Mouse (Mus musculus) midbrain, embryonic 12.5 days (tissue): ENCODE data around the gene Mtfmt. TPM values are rescaled to one million over a fixed set of nuclear protein-coding genes. Genes with fewer than 3 reads are reported as not detected.
A peak's percentile ranks its signal among the peaks of the same experiment; 100 is the strongest.

Source experiments
- ATAC-seq: fragments of 200-750 bp; cut with Nextera tagmentation; 2 replicates; pipeline ENCODE4 v1.8.0; 2017; ENCODE audit warnings: low read depth, moderate TSS enrichment, moderate library complexity; ENCODE audit not compliant: low FRiP score
- H3K27ac ChIP-seq: fragments of 300-500 bp; sonication (generic); replicated peaks from 2 replicates; pipeline ENCODE4 v1.5.1; 2016; ENCODE audit warnings: mild to moderate bottlenecking
- H3K27me3 ChIP-seq: fragments of 300-500 bp; sonication (generic); 2 replicates; pipeline ENCODE4 v1.6.1; 2016; ENCODE audit warnings: mild to moderate bottlenecking
- H3K36me3 ChIP-seq: fragments of 300-500 bp; sonication (generic); 2 replicates; pipeline ENCODE4 v1.6.1; 2016
- H3K4me1 ChIP-seq: fragments of 300-500 bp; sonication (generic); 2 replicates; pipeline ENCODE4 v1.6.1; 2016
- H3K4me2 ChIP-seq: fragments of 300-500 bp; sonication (generic); replicated peaks from 2 replicates; pipeline ENCODE4 v1.6.1; 2016; ENCODE audit warnings: mild to moderate bottlenecking, moderate library complexity
- H3K4me3 ChIP-seq: fragments of 300-500 bp; sonication (generic); 2 replicates; pipeline ENCODE4 v1.5.1; 2016; ENCODE audit warnings: mild to moderate bottlenecking
- H3K9ac ChIP-seq: fragments of 300-500 bp; sonication (generic); replicated peaks from 2 replicates; pipeline ENCODE4 v1.6.1; 2016; ENCODE audit warnings: mild to moderate bottlenecking, moderate library complexity
- H3K9me3 ChIP-seq: fragments of 300-500 bp; sonication (generic); 2 replicates; pipeline ENCODE4 v1.6.1; 2016; ENCODE audit warnings: mild to moderate bottlenecking
- WGBS: fragments of 180-500 bp; shearing (Covaris S2); methylation state at CpG from one replicate; pipeline ENCODE4 v1.1.7; 2016; 5-methylcytosine and 5-hydroxymethylcytosine counted together
- polyA plus RNA-seq: library from polyadenylated mRNA; unstranded; fragments of >200 nt; fragmentation: Nextera tagmentation; extraction: Ambion mirVana; gene quantifications from 2 replicates; pipeline ENCODE4 v1.2.1, GENCODE M21; 2016

Mtfmt gene
- polyA plus RNA-seq, 1 experiment from 2014 or later, result 23.3 TPM

DNA sequence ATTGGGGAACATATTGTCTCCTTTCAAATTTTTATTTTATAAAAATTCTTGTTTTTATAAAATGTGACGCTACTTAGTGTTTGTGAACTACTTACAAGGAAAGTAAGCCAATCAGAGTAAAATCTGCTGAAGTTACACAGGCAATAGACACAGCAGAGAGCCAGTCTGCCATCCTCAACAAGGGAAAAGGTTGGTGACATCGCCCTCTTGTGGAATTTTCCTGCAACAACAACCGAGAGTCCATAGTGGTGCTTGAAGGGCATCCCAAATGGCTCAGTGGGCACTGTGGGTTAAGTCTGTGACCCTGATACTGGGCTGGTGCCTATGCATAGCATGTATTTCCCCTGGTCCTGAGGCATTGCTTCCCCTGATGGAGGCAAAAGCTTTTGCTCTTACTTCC, 3.3 kb upstream of the Mtfmt start:
- no peak overlapping the region for H3K27ac ChIP-seq
- no peaks in the 10 kb centered on the region for H3K36me3 ChIP-seq
- no peaks in the 10 kb centered on the region for H3K9me3 ChIP-seq
- ATAC-seq, result 0 out of 2 replicates have a peak, but pooled peaks have one; percentile 16
- H3K9ac ChIP-seq, result no peak overlapping the region
- H3K4me3 ChIP-seq, result no peak overlapping the region
- no peaks in the 10 kb centered on the region for H3K27me3 ChIP-seq
- WGBS, result 3% methylated on average over 3 of the region's 3 CpGs
- no peak overlapping the region for H3K4me2 ChIP-seq
- H3K4me1 ChIP-seq, result peaks cover 7% of the 10 kb centered on the region; the same call in 1 of the 2 replicates

DNA sequence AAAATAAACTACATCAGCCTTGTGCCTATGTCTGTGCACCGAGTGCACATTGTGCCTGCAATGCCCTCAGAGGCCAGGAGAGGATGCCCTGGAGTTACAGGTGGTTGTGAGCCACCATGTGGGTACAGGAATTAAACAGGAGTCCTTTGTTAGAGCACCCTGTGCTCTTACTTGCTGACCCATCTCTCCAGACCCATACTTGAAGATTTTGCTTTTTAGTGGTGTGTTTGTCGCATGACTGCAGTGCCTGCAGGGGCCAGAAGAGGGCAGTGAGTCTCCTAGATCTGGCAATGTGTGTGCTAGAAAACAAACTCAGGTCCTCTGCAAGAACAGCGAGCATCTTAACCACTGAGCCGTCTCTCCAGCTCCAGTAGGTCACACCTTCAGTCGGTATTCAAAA, 1.4 kb upstream of the Mtfmt start:
- Histone ChIP-seq H3K27ac (no peak overlapping the region), H3K4me3 (no peak overlapping the region), H3K4me1 (peaks cover 7% of the 10 kb centered on the region; the same call in 1 of the 2 replicates), H3K4me2 (no peak overlapping the region), H3K9me3 (no peaks in the 10 kb centered on the region), H3K9ac (no peak overlapping the region), H3K27me3 (no peaks in the 10 kb centered on the region), H3K36me3 (no peaks in the 10 kb centered on the region; the same call in 1 of the 2 replicates)
- no peak for ATAC-seq
- WGBS, result 61% methylated on average over 5 of the region's 5 CpGs

DNA sequence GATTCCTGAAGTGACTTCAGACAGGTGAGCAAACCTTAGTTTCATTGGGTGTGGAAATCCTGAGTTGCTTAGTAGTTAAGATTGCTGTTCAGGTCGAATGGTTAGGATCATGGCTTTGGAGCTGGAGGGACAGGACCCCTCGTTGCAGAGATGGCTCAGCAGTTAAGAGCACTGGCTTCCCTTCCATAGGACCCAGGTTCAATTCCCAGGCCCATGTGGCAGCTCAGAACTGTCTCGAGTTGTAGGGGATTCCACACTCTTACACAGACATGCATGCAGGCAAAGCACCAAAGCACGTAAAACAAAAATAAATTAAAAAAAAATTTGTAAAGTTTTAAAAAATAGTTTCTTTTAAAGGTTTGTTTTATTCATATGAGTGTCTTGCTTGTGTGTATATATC, 371 bp upstream of the Mtfmt start:
- no peaks in the 10 kb centered on the region for H3K9me3 ChIP-seq
- no peak overlapping the region for H3K27ac ChIP-seq
- peaks cover 1% of the 10 kb centered on the region for H3K36me3 ChIP-seq
- ATAC-seq, result peak; percentile 34
- no peak overlapping the region for H3K9ac ChIP-seq
- H3K4me2 ChIP-seq, result no peak overlapping the region
- H3K4me1 ChIP-seq, result peaks cover 7% of the 10 kb centered on the region; the same call in 1 of the 2 replicates
- H3K27me3 ChIP-seq, result no peaks in the 10 kb centered on the region
- H3K4me3 ChIP-seq, result no peak overlapping the region
- WGBS, result 74% methylated on average over 4 of the region's 4 CpGs

DNA sequence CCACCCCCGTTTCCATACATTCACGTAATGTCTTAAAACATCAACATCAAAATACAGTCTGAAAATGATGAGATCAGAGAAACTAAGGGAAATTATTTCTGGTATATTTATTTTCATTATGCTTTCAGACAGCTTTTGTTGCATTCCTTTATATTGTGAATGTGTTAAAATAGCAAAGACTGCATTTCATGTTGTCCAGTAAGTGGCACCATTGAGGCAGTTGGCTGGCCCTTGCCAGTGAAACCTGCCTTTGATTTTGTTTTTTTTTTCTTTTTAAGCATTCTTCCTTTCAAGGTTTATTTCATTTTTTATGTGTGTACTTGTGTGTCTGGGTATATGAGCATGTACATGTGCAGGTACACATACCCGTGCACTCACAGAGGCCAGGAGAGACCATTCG, 9.1 kb downstream of the Mtfmt start:
- WGBS, result 95% methylated on average over 4 of the region's 4 CpGs
- Histone ChIP-seq H3K27me3 (no peaks in the 10 kb centered on the region), H3K4me1 (no peaks in the 10 kb centered on the region), H3K36me3 (peaks cover 74% of the 10 kb centered on the region), H3K4me2 (no peak overlapping the region), H3K27ac (no peak overlapping the region), H3K4me3 (no peak overlapping the region), H3K9me3 (no peaks in the 10 kb centered on the region), H3K9ac (no peak overlapping the region)
- no peak for ATAC-seq

DNA sequence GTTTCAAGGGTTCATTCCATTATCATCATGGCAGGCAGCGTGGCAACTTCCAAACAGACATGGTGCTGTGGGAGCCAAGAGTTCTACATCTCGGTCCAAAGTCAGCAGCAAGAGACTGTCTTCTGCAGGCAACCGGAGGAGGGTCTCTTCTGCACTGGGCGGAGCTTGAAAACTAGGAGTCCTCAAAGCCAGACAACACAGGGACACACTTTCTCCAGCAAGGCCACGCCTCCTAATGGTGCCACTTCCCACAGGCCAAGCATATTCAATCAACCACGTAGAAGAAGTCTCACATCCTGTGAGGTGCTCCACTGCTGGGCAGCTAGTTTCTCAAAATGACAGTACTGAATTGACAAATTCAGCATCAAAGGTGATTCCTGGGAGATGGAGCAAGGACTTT, 12.4 kb downstream of the Mtfmt start:
- Histone ChIP-seq H3K36me3 (peaks cover 76% of the 10 kb centered on the region), H3K9me3 (no peaks in the 10 kb centered on the region), H3K27ac (no peak overlapping the region), H3K4me2 (no peak overlapping the region), H3K27me3 (no peaks in the 10 kb centered on the region), H3K4me3 (no peak overlapping the region), H3K9ac (no peak overlapping the region), H3K4me1 (no peaks in the 10 kb centered on the region)
- ATAC-seq, result no peak
- 86% methylated on average over 6 of the region's 6 CpGs for WGBS

DNA sequence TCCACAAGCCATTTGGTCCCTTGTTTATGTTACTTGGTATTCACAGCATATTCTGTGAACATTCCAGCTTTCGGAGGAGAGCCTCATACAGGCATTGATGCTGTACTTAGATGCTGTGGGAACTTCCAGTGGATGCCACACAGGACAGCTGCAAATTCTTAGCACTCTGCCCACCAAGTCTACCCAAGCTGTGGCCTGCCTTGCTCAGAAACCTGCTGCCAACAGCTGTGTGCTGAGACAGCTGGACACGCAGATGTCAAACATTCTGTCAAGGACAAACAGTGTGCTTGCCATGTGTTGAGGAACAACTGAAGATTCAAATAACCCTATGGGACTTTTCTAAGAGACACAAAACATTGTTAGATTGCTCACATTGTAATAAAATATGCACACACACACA, 23.4 kb downstream of the Mtfmt start:
- Histone ChIP-seq H3K9me3 (no peaks in the 10 kb centered on the region), H3K4me1 (peaks cover 27% of the 10 kb centered on the region), H3K4me2 (no peak overlapping the region), H3K27ac (no peak overlapping the region), H3K36me3 (no peaks in the 10 kb centered on the region), H3K27me3 (no peaks in the 10 kb centered on the region), H3K9ac (no peak overlapping the region), H3K4me3 (no peak overlapping the region)
- ATAC-seq, result no peak
- WGBS, result 89% methylated on average over 2 of the region's 2 CpGs

DNA sequence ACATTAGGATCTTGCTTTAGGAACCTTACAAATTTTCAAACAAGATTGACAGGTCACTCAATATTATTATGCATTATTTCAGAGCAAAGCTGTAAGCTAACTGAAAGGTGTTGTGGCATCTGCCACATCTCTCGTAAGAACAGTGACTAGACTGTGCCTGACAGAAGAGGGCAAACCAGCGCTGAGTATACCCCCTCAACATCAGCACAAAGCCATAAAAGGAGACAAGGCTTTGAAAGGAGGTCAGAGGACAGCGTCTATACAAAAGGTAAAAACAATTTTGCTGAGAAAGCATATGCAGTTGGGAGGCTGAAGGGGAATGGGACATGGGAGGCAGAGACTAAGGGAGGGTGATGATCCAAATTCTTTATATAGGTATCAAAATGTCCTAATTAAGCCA, 24.6 kb downstream of the Mtfmt start:
- no peak; the same call in 1 of the 2 replicates for ATAC-seq
- Histone ChIP-seq H3K4me1 (peaks cover 27% of the 10 kb centered on the region), H3K27me3 (no peaks in the 10 kb centered on the region), H3K27ac (peak overlapping the region; percentile 82), H3K36me3 (peaks cover 1% of the 10 kb centered on the region; the same call in 1 of the 2 replicates), H3K9me3 (no peaks in the 10 kb centered on the region), H3K9ac (no peak overlapping the region), H3K4me3 (peak overlapping the region; percentile 74; the same call in 1 of the 2 replicates), H3K4me2 (peak overlapping the region; percentile 75)
- 42% methylated on average over 3 of the region's 3 CpGs for WGBS

DNA sequence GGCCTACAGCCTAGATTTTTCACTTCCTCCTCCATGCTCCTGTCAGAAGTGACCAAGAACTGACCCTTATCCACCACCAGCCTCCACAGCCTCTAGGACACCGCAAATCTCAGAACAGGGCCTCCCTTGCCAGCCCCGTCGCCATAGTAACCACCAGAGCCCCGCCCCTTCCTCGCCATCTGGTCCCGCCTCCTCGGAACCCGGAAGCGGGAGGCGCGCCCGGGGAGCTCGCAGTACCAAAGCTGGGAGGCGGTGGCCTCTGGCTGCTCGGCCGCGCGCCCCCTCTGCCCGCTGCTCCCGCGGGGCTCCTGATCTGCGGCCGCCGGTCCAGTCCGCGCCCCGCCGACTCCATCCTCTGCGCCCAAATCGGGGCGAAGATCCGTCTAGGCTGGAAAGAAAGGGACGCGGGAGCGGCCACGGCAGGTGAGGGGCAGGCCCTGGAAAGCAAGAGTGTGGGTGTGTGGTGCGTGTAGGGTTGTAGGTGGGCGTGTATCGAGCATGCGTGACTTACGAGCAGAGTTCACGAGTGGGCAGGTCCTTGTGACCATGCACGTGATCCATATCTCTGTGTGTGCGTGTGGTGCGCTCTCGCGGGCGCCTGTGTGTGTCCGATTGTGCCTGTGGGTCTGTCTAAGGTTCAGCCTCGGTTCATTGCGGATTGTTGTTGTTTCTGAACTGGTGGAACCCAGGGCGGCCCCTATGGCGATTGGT, 25.3 kb downstream of the Mtfmt start, which contains the start of gene Spg21:
Gene Spg21, plus strand, starts transcription at position 216 of the 711 bp plus-strand sequence.
- Histone ChIP-seq H3K4me3 (peak within 1 kb of the TSS; percentile 74), H3K9me3 (no peaks in the 10 kb centered on the region), H3K27me3 (no peaks in the 10 kb centered on the region), H3K27ac (peak within 1 kb of the TSS; percentile 82), H3K9ac (peak within 1 kb of the TSS; percentile 89), H3K36me3 (peaks cover 8% of the 10 kb centered on the region), H3K4me2 (peak within 1 kb of the TSS; percentile 75), H3K4me1 (peaks cover 27% of the 10 kb centered on the region)
- under 1% methylated on average over 53 of the region's 53 CpGs for WGBS
- ATAC-seq, result peak; percentile 96

DNA sequence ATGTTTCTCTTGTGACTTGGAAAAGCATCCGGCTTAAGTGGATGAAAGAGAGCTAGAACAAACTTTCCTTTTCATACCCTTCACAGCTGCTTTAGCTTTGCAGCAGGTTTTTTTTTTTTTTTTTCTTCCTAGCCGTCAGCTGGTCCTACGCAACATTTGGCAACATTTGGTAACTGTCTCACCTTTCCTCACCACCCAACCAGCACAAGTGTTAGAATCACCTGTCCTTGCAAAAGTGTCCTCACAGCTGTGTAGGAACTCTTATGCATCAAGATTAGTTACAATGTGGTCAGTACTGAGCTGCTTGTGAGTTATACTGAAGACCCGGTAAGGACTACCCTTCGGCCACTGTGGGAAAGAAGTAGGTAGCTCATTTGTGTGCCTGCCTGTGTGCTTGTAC, 27.0 kb downstream of the Mtfmt start:
- Histone ChIP-seq H3K4me2 (no peak overlapping the region), H3K36me3 (peaks cover 14% of the 10 kb centered on the region), H3K27ac (no peak overlapping the region), H3K9me3 (no peaks in the 10 kb centered on the region), H3K9ac (no peak overlapping the region), H3K4me1 (peaks cover 27% of the 10 kb centered on the region), H3K27me3 (no peaks in the 10 kb centered on the region), H3K4me3 (no peak overlapping the region)
- WGBS, result 85% methylated on average over 5 of the region's 5 CpGs
- ATAC-seq, result no peak

DNA sequence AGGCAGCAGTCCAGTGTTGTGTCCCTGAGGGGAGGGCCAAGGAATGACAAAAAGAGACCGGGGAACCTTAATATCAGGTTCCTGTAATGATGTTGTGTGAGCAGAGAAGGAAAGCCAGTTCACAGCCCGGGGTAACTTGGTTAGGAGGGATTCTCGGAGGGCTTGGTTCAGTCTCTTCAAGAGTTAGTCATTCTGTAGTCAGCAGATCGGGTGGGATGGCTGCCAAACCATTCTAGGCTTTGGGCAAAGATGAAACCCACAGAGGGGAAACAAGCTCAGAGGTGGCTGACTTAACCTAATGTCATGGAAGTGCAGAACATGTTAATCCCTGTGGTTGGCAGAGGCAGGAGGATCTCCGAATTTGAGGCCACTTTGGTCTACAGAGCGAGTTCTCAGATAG, 28.6 kb downstream of the Mtfmt start:
- Histone ChIP-seq H3K27me3 (no peaks in the 10 kb centered on the region), H3K4me3 (no peak overlapping the region), H3K9ac (no peak overlapping the region), H3K9me3 (no peaks in the 10 kb centered on the region), H3K27ac (no peak overlapping the region), H3K4me1 (peaks cover 27% of the 10 kb centered on the region), H3K36me3 (peaks cover 15% of the 10 kb centered on the region), H3K4me2 (no peak overlapping the region)
- no peak for ATAC-seq
- 90% methylated on average over 6 of the region's 6 CpGs for WGBS

DNA sequence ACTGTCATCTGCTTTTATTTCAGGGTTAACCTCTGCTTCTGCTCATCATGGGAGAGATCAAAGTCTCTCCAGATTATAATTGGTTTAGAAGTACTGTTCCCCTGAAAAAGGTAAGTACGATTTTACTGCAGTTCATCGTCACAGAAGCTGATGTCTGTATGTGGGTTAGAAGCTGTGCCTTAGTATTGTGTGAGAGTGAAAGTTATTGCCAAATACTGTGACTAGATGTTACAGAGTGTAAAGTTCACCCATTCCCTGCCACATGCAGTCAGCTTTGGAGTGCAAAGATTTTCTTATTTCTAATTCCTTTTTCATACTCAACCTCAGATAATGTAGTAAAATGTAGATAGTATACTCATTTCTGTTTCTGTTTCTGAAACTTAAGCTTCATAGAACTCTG, 29.7 kb downstream of the Mtfmt start:
- Histone ChIP-seq H3K27me3 (no peaks in the 10 kb centered on the region), H3K36me3 (peaks cover 26% of the 10 kb centered on the region), H3K27ac (no peak overlapping the region), H3K4me1 (peaks cover 22% of the 10 kb centered on the region), H3K4me2 (no peak overlapping the region), H3K4me3 (no peak overlapping the region), H3K9me3 (no peaks in the 10 kb centered on the region), H3K9ac (no peak overlapping the region)
- ATAC-seq, result no peak
- WGBS, result 96% methylated on average over 2 of the region's 2 CpGs

DNA sequence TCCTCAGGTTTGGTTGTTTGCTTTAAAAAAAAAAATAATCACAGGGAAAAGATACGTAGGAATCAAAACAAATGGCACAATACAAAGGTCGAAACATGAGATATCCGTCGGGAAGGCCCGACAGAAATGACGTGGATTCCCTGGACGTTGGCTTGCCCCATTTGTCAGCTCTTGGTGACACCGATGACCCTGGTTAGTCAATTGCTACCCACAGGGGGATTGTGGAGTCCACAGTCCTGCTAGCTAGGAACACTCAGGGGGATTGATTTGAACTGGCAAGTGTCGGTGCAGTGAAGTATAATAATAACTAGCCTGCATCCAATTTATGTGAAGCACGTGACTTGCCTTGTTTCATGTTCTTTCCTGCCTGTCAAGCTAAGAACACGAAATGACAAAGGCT, 32.1 kb downstream of the Mtfmt start:
- Histone ChIP-seq H3K9ac (no peak overlapping the region), H3K4me3 (no peak overlapping the region), H3K27me3 (no peaks in the 10 kb centered on the region), H3K9me3 (no peaks in the 10 kb centered on the region), H3K4me1 (peaks cover 4% of the 10 kb centered on the region; the same call in 1 of the 2 replicates), H3K27ac (peak overlapping the region; percentile 5; the same call in 1 of the 2 replicates), H3K4me2 (no peak overlapping the region), H3K36me3 (peaks cover 38% of the 10 kb centered on the region)
- WGBS, result 73% methylated on average over 11 of the region's 11 CpGs
- no peak for ATAC-seq
